Mouse (Mus musculus): Measurements from ENCODE around the gene Igfbp6.

The Igfbp6 gene

DNA sequence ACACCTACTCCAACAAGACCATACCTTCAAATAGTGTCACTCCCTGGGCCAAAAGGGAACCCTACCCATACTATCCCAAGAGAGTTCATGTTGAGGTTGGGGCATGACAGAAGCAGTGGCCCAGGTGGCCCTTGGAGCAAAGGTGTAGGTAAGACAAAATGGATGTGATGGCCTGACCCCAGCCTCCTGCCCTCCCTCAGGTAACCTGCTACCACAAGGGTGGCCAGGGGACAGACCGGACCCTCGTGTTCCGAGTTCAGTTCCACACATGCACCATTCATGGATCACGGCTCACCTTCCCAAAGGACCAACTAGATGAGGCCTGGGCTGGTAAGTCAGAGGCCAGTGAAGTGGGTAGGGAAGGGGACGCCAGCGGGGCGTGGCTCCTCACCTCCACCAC is 33.9 kb upstream of the Igfbp6 start:
- peak; percentile 95 for DNase-seq

DNA sequence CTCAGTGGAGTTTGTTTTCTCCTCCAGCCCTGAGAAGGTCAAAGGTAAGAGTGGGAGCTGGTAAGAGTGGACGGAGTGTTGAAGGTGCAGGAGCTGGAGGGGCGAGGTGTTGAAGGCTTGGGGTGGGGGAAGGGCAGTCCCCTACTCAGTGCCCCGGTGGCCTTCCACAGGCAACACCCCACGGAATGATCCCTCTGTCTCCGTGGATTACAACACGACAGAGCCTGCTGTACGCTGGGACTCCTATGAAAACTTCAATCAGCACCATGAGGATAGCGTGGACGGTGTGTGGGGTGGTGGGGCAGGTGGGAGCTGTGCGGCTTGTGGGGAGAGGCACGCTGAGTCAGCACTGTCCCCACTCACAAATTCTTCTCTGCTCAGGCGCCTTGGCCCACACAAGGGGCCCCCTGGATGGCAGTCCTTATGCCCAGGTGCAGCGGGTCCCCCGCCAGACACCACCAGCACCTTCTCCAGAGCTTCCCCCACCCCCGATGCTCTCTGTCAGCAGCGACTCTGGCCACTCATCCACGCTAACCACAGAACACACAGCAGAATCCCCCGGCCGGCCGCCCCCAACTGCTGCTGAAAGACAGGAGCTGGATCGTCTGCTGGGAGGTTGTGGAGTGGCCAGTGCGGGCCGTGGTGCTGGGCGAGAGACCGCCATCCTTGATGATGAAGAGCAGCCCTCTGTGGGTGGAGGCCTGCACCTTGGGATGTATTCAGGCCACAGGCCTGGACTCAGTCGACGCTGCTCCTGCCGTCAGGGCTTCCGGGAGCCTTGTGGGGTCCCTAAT is 33.3 kb upstream of the Igfbp6 start:
- DNase-seq: peak; percentile 96

DNA sequence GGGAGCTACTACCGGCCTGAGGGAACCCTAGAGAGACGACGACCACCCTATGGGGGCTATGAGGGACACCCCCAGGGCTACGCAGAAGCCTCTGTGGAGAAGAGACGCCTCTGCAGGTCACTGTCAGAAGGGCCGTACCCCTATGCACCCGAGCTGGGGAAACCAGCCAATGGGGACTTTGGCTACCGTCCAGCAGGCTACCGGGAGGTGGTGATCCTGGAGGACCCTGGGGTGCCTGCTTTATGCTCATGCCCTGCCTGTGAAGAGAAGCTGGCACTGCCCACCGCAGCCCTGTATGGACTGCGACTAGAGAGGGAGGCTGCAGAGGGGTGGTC is 32.7 kb upstream of the Igfbp6 start:
- DNase-seq: no peak

DNA sequence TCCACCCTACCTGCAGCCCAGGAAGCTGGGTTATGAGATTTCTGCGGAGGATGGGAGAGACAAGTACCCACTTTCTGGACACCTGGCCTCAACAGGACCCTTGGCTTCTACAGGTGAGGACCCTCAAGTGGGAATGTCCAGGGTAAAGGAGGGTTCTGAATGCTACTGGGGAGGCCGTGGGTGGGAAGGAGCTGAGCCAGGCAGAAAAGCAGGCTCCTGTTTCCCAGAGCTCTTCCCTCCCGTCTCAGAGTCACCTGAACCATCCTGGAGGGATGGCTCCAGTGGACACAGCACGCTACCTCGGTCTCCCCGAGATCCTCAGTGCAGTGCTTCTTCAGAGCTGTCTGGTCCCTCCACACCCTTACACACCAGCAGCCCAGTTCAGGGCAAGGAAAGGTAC is 32.0 kb upstream of the Igfbp6 start:
- peak; percentile 93 for DNase-seq

DNA sequence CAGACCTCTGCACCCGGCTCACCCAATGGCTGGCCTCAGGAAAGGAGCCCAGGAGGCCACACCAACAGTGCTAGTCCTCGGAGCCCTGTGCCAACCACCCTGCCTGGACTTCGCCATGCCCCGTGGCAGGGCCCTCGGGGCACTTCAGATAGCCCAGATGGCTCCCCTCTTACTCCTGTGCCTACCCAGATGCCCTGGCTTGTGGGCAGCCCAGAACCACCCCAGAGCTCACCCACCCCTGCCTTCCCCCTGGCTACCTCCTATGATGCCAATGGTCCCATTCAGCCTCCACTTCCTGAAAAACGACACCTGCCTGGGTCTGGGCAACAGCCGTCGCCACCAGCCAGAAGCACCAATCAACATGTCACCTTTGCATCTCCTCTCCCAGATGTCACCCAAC is 31.3 kb upstream of the Igfbp6 start:
- DNase-seq: peak; percentile 92

DNA sequence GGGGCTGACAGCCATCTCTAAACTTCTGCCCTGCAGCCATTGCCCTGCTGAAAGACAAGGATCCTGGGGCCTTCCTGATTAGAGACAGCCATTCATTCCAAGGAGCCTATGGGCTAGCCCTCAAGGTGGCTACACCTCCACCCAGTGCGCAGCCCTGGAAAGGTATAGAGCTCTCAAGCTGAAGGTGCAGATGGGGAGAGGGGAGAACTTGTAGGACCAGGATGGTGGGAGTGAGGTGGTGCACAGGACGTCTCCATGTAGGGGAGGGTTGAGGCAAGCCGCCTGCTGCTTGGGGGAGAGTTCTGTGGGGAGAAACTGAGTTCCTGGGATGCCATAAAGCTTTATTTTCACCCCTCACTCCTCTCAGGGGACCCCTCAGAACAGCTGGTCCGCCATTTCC is 30.5 kb upstream of the Igfbp6 start:
- peak; percentile 90 for DNase-seq

DNA sequence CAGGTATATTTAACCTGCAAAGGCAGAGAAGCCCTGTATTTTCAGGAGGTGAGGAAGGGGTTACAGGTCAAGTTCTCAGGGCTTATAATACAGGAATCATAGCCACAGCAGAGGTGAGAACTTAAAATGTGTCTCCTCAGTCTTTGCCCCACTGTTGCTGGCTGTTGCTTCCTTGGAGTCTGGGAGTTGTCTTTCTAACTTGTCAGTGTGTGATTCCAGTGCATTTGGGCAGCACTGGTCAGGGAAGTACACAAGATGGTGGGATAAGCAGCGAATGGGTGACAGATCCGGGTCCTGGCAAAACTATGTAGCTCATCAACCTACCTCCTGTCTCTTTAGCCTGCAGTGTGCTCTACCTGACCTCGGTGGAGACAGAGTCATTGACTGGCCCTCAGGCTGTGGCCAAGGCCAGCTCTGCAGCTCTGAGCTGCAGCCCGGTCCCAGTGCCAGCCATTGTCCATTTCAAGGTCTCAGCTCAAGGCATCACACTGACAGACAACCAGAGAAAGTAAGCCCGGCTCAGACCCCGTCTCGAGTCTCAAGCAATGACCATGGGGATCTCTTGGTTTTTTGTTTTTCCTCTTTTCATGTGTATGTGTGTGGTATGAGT is 29.4 kb upstream of the Igfbp6 start:
- DNase-seq: peak; percentile 91

DNA sequence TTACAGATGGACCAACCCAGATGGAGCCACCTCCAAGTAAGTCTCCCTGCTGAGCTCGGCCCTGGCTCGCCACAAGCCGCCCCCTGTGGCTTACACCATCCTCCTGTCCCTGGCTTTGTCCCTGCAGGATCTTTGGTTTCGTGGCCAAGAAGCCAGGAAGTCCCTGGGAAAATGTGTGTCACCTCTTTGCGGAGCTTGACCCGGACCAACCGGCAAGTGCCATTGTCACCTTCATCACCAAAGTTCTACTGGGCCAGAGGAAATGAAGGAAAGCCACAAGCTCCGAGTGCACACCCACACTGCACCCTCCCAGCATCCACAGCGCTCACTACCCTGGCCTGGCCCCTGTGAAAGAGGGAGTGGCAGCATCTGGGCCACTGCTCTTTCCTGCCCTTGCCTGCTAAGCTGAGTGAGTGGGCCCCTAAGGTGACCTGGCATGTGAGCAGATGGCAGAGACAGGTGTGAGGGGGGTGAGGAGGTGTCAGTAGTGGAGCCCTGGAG is 28.4 kb upstream of the Igfbp6 start:
- DNase-seq: peak; percentile 95

DNA sequence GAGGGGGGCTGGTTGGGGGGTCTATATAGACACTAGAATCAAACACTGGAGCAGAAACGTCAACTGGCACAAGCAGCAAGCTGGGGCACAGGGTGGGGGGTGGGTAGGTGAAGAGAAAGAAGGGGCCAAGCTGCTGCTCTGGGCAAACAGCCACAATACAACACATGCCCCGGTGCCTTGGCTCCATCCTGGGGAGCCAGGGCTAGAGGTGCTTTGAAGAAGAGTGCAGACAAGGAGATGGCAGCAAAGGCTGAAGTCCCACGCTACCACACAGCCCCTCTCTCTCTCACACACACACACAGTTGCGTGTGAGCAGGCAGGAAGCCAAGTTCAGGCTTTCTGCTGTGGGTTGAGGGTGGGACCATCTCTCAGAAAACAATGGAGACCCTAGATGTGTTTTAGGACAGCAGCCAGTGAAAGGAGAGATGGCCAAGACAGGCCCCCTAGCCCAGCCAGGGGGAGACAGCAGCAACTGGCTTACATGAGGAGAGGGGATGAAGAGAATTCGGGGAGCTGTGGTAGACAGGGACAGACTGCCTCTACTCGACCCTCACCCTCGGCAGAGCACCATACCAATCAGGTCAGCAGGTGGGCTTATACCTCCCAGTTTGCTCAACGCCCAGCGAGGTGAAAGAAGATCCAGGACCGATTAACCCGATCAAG is 27.3 kb upstream of the Igfbp6 start:
- peak; percentile 95 for DNase-seq

DNA sequence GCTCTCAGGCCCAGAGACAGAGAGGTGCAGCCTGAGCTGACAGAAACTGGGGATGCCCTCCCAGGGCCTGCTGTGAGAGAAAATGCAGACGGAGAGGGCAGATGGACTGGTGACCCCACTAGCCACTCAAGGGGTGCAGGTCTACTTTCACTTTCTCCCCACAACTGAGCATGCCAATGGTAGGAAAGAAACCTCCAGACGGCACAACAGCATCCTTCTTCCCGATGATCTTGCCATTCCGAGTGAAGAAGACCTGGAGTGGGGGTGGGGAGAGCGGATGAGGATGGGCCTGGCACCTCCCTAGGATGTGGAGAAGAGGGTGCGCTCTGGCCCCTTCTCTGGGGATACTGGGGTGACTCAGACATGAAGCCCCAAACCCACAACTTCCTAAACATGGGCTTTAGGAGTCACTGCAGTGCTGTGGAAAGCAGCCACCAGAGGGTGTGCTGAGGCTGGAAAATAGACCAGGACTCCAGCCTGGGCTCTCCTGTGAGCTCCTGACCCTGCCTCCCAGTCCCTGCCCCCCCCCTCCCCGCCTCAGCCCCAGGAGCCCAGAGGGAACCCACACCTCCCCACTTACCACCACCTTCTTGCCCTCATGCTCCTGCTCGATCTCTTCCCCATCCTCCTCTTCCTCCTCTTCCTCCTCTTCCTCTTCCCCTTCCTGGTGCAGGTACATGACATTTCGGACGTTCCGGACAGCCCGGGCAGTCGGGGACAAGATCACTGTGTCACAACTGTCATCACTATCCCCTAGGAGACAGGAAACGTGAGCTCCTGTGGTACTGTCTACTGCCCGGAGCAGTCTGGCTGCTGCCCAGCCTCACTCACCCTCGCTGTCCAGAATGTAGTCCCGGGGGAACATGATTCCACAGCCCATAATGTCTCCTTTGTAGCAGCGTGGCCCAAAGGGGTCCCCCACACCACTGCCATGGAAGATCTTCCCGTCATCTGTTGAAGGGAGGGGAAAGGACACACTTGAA is 26.4 kb upstream of the Igfbp6 start:
- peak; percentile 96 for DNase-seq

DNA sequence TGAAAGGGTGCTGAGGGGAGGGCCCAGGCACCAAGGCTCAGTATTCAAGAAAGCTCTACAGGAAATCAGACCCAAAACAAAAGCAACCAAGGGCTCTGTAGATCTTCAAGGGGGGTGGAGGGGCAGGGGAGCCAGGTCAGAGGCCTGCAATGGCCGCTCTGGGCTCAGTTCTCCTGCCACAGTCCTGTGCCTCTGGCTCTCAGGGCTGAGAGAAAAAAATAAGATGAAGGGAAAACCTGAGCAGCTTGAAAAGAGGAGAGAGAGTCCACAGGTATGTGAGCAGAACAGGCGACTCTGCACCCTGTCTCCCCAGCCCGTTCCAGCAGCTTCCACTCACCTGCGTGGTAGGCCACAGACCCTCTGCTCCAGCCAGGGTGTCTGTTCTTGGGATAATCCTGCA is 25.6 kb upstream of the Igfbp6 start:
- DNase-seq: peak; percentile 92

DNA sequence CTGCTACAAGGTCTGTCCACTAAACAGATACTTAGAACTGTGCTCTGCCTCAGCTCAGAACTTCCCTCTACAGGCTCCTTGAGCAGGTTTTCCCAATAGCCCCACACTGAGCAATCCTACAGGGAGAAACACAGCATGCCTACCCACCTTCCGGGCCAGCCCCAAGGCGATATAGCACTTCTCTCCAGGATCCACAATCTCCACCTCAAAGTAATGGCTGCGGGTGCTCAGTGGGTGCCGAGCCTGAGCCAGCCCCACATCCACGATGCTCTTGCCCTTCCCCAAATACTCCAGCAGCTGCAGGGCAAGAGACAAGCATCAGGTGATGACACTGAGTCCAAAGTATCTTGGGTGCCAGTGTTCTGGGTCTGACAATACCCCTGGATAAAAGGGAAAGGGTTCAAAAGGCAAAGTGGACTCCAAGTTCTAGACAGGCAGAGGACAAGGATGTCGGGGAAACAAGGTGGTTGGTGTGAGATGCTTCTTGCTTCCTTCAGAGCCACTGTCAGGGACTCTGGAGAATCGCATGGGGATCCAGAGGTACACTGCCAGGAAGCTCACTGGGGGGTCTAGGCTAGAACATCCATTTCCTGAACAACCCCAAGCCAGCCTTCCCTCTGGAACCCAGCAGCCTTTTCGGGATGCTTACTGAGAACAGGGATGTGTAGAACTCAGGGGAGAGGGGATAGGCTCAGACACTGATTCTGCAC is 24.9 kb upstream of the Igfbp6 start:
- peak; percentile 91 for DNase-seq

DNA sequence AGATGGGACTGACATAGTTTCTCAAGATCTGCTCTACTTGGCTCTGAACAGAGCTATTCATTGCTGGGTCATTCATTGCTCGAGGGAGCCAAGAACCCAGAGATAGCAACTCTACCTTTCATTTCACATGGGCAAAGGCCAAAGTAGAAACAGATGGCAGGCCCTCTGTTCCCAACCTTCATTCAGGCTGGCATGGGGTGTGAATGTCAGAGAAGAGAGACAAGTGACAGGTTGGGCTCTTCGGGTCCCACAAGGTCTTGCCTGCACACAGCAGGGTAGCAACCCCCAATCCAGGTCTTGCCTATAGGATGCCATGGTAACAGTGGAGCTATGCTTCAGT is 24.4 kb upstream of the Igfbp6 start:
- DNase-seq: peak; percentile 95

DNA sequence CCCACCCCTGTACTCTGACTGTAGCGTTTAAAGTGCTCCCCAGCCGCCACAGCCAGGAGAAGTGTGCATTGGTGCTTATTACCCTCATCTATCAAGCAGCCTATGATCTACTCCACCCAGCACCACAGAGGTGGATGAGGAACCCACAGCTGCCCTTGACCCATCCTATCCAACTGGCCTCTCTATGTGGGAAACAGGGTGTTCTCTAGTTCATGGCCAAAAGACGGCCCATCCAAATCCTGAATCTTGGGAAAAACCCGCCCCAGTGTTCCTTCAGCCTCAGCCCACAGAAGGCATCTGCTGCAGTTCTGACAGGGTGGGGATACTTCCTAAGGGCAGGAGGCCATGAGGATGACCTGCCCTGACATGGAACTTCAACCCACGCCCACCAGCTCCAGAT is 23.6 kb upstream of the Igfbp6 start:
- peak; percentile 98 for DNase-seq

DNA sequence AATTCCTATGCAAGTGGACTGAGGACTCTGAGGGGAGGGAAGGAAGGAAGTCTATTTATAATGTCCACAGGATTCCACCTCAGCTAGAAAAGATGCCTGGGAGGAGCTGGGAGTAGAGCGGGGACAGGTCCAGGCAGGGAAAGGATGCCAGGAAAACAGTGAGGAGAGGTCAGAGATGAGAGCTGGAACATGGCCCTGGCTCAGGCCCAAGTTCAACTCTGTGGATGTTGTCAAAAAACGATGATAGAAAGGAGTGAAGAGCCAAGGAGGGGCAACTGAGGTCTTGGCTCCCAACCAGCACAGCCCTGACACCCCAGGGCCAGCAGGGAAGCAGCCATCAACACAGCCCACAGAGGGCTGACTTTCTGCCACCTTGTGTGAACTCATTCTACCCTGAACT is 17.9 kb upstream of the Igfbp6 start:
- peak; percentile 98 for DNase-seq

DNA sequence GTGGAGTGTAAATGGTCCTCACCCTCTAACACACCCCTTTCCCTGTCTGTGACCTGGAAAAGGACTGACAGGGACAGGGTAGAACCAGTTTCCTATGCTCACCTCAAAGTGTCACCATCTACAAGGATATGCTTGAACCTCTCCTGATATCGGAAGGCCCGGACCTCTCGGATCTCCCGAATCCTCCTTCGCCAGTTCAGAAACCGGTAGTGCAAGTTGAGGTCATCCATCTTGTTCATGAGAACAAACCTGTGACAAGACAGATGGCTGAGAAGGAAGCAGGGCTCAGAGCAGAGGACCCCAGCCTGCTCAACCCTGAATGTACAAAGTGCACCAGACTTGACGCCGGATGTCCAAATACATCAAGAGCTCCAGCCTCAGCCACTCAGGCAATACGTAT is 10.8 kb upstream of the Igfbp6 start:
- DNase-seq: peak; percentile 85

DNA sequence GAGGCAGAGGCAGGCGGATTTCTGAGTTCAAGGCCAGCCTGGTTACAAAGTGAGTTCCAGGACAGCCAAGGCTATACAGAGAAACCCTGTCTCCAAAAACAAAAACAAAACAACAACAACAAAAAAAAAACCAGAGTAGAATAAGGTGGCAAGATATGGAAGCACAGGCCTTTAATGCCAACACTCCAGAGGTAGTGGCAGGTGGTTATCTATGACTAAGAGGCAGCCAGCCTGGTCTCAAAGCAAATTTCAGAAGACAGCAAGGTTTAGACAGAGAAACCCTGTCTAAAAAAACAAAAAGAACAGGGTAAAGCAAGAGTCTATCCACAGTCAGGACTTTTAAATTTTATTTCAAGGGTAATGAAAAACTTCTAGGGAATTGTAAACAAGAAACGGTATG is 9.5 kb upstream of the Igfbp6 start:
- DNase-seq: no peak

DNA sequence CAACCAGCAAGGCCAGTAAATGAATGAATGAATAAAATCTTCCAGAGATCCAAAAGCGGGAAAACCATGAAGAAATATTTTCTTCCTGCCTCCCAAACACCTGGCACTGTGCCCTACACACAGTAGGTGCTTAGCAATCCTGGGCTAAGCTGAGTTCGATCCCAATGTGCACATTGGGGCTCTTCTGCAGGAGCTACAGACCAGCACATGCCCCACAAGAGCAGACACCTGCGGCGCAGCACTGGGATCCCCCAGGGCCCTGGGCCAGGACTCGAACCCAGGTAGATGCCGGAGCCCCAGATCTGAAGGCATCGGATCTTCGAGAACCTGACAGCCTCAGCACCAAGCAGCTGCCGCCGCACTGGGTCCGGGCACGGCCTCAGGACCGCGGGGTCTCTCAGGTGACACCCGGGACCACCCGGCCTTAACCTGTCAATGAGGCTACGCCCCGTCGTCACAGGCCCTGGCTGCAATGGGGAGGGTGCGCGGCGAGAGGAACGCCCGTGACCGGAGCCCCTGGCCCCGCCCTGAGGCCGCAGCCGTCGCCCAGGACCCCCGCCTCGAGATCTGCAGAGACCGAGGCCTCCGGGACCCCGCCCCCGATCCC is 8.5 kb upstream of the Igfbp6 start:
- no peak for DNase-seq

DNA sequence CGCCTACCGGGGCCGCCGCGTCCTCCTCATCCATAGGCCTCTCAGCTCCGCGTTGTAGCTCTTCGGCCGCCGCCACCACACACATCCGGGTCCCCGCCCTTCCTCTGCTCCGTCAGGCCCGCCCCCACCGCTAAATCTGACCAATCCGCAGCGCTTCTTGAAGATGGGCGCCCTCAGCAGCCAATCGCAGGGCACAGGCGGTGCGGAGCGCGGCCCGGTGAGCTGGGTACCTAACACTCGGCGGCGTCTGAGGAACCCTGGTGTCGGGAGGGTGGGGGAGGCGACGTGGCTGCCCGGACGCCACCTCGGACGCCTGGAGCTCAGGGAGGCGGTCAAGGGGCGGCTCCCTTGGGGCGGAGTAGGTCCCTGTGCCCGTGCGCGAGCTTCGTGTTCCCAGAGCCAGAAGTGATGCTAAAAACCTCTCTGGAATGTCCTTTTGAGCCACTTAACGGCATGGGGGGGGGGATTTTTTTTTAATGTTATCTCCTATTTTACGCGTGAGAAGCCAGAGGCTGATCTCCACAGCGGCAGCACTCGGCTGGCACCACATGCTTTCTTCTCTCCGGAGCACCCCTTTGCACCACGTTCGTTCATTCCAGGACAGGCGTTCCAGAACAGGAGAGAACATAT is 7.9 kb upstream of the Igfbp6 start, which contains the start of gene Spryd3:
Gene Spryd3 (minus strand): TSS at position 106 of the 630 bp plus-strand sequence.
- peak; percentile 100 for DNase-seq

DNA sequence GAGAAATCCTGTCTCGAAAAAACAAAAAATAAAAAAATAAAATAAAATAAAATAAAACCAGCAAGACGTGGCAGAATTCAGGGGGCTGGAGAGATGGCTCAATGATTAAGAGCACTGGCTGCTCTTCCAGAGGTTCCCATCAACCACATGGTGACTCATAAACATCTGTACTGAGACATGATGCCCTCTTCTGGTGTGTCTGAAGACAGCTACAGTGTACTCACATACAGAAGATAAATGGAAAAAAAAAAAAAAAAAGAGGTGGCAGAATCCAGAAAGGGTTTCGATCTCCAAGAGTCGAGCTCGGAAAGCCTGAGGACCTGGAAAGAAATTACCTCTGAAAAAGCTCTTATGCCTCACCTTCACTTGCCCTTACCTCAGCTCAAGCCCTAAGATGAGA is 3.0 kb upstream of the Igfbp6 start:
- no peak for DNase-seq
